Mouse (Mus musculus): ENCODE results near the gene Rnf157. TPM values are rescaled to one million over a fixed set of nuclear protein-coding genes. Genes with fewer than 3 reads are reported as not detected.

Gene Rnf157
- polyA plus RNA-seq, 1 experiment = 4.4 TPM

Other genes with a start within 250 kb of the Rnf157 start
- gene Fbf1, start 244.9 kb downstream of the Rnf157 start, polyA plus RNA-seq (2012; rRNA removed) = 7.6 and 10.4 TPM in 2 replicates
- 52.3 and 55.4 TPM in 2 replicates for gene Ten1, start 214.2 kb downstream of the Rnf157 start, polyA plus RNA-seq (2012; rRNA removed)
- 86.6 and 168 TPM in 2 replicates for gene Acox1, start 214.0 kb downstream of the Rnf157 start, polyA plus RNA-seq (2012; rRNA removed)
- 6.9 and 8.5 TPM in 2 replicates for gene Evpl, start 175.0 kb downstream of the Rnf157 start, polyA plus RNA-seq (2012; rRNA removed)
- 64.2 and 66.9 TPM in 2 replicates for gene Srp68, start 138.8 kb downstream of the Rnf157 start, polyA plus RNA-seq (2012; rRNA removed)
- gene Galr2, start 132.1 kb downstream of the Rnf157 start, polyA plus RNA-seq (2012; rRNA removed) = 13.1 and 15.3 TPM in 2 replicates
- 19.8 and 24.3 TPM in 2 replicates for gene Exoc7, start 105.8 kb downstream of the Rnf157 start, polyA plus RNA-seq (2012; rRNA removed)
- 0.07 and 0.21 TPM in 2 replicates for gene Foxj1, start 77.6 kb downstream of the Rnf157 start, polyA plus RNA-seq (2012; rRNA removed)
- gene Ubald2, start 21.1 kb upstream of the Rnf157 start, polyA plus RNA-seq (2012; rRNA removed) = 217 and 229 TPM in 2 replicates
- gene Qrich2, start 53.2 kb upstream of the Rnf157 start, polyA plus RNA-seq (2012; rRNA removed) = 0.11 TPM in 2 replicates
- gene Prpsap1, start 81.2 kb upstream of the Rnf157 start, polyA plus RNA-seq (2012; rRNA removed) = 235 and 348 TPM in 2 replicates
- gene Sphk1, start 117.9 kb upstream of the Rnf157 start, polyA plus RNA-seq (2012; rRNA removed) = 5.2 and 21.8 TPM in 2 replicates
- gene Ube2o, start 168.4 kb upstream of the Rnf157 start, polyA plus RNA-seq (2012; rRNA removed) = 7.6 and 8.4 TPM in 2 replicates
- gene Aanat, start 173.4 kb upstream of the Rnf157 start, polyA plus RNA-seq (2012; rRNA removed) = not detected in 2 replicates
- 22.5 and 32.3 TPM in 2 replicates for gene Rhbdf2, start 214.0 kb upstream of the Rnf157 start, polyA plus RNA-seq (2012; rRNA removed)
- 0.30 and 0.44 TPM in 2 replicates for gene Prcd, start 240.5 kb upstream of the Rnf157 start, polyA plus RNA-seq (2012; rRNA removed)
- gene Cygb, start 241.3 kb upstream of the Rnf157 start, polyA plus RNA-seq (2012; rRNA removed) = 18.9 and 20.6 TPM in 2 replicates